Mouse (Mus musculus) lung, postnatal 0 days (tissue): ENCODE results near the gene Napb. TPM values are rescaled to one million over a fixed set of nuclear protein-coding genes. Genes with fewer than 3 reads are reported as not detected.

Source experiments
- ATAC-seq: fragments of 200-750 bp; cut with Nextera tagmentation; 2 replicates; pipeline ENCODE4 v1.8.0; 2017; ENCODE audit warnings: moderate library complexity
- DNase-seq: peaks from one replicate; pipeline ENCODE4 v3.0.0-alpha.2; 2016; ENCODE audit warnings: low spot score
- H3K27ac ChIP-seq: fragments of 300-500 bp; sonication (generic); 2 replicates; pipeline ENCODE4 v1.5.1; 2014; ENCODE audit warnings: antibody characterized with exemption, mild to moderate bottlenecking, low read length, mixed read lengths
- H3K27me3 ChIP-seq: fragments of 300-500 bp; sonication (generic); replicated peaks from 2 replicates; pipeline ENCODE4 v1.6.1; 2014; ENCODE audit warnings: low read length, mixed read lengths; ENCODE audit not compliant: insufficient read depth
- H3K36me3 ChIP-seq: fragments of 300-500 bp; sonication (generic); 2 replicates; pipeline ENCODE4 v1.6.1; 2014; ENCODE audit warnings: low read length, mixed read lengths; ENCODE audit not compliant: insufficient read depth
- H3K4me1 ChIP-seq: fragments of 300-500 bp; sonication (generic); 2 replicates; pipeline ENCODE4 v1.6.1; 2014; ENCODE audit warnings: antibody characterized with exemption, low read depth, low read length, mixed read lengths; ENCODE audit not compliant: insufficient read depth
- H3K4me2 ChIP-seq: fragments of 300-500 bp; sonication (generic); replicated peaks from 2 replicates; pipeline ENCODE4 v1.6.1; 2014; ENCODE audit warnings: low read depth, mild to moderate bottlenecking, low read length, moderate library complexity, mixed read lengths
- H3K4me3 ChIP-seq: fragments of 300-500 bp; sonication (generic); 2 replicates; pipeline ENCODE4 v1.5.1; 2014; ENCODE audit warnings: low read depth, low read length
- H3K9ac ChIP-seq: fragments of 300-500 bp; sonication (generic); replicated peaks from 2 replicates; pipeline ENCODE4 v1.6.1; 2014; ENCODE audit warnings: low read depth, mild to moderate bottlenecking
- H3K9me3 ChIP-seq: fragments of 300-500 bp; sonication (generic); 2 replicates; pipeline ENCODE4 v1.6.1; 2016; ENCODE audit warnings: low read length, mixed read lengths
- CTCF ChIP-seq: IDR thresholded peaks from 2 replicates; pipeline ENCODE4 v1.5.1; 2016; ENCODE audit warnings: antibody characterized with exemption, mild to moderate bottlenecking
- EP300 ChIP-seq: IDR thresholded peaks from 2 replicates; pipeline ENCODE4 v1.6.1; 2016; ENCODE audit warnings: antibody characterized with exemption, mild to moderate bottlenecking, control low read depth
- WGBS: fragments of 180-500 bp; shearing (Covaris S2); extraction: QIAGEN DNeasy Blood & Tissue Kit; methylation state at CpG from one replicate; pipeline ENCODE4 v1.1.7; 2014; 5-methylcytosine and 5-hydroxymethylcytosine counted together
- polyA plus RNA-seq: library from polyadenylated mRNA; unstranded; fragments of >200 nt; fragmentation: Nextera tagmentation; extraction: Ambion mirVana; gene quantifications from 2 replicates; pipeline ENCODE4 v1.2.1, GENCODE M21; 2015

Gene Napb
- polyA plus RNA-seq, 1 experiment from 2014 or later = 1.4 TPM

GRCm38 (mm10) chr2:148719271-148719995 lies 12.8 kb downstream of the Napb start:
- no peaks in the 10 kb centered on the region for H3K27me3 ChIP-seq
- no peak overlapping the region for H3K4me2 ChIP-seq
- H3K27ac ChIP-seq = no peak overlapping the region
- H3K36me3 ChIP-seq = no peaks in the 10 kb centered on the region
- TF ChIP-seq CTCF = no peak
- no peak for TF ChIP-seq EP300
- H3K4me3 ChIP-seq = no peak overlapping the region
- no peak overlapping the region for H3K9ac ChIP-seq
- H3K9me3 ChIP-seq = no peaks in the 10 kb centered on the region
- WGBS = 38% methylated on average over 2 of the region's 2 CpGs
- DNase-seq (no peak), ATAC-seq (no peak)
- H3K4me1 ChIP-seq = no peaks in the 10 kb centered on the region

- ATAC-seq = no peak
- Histone ChIP-seq H3K36me3 (no peaks in the 10 kb centered on the region), H3K4me3 (no peak overlapping the region), H3K27ac (no peak overlapping the region), H3K9ac (no peak overlapping the region), H3K9me3 (no peaks in the 10 kb centered on the region), H3K4me1 (no peaks in the 10 kb centered on the region), H3K27me3 (no peaks in the 10 kb centered on the region), H3K4me2 (no peak overlapping the region)
- TF ChIP-seq EP300 = no peak
- no peak for TF ChIP-seq CTCF
- WGBS = 78% methylated on average over 2 of the region's 2 CpGs
- no peak for DNase-seq
Measured at GRCm38 (mm10) chr2:148717072-148717471, 15.2 kb downstream of the Napb start.

GRCm38 (mm10) chr2:148712326-148712725 lies 19.9 kb downstream of the Napb start:
- Histone ChIP-seq H3K4me1 (no peaks in the 10 kb centered on the region), H3K4me2 (no peak overlapping the region), H3K9me3 (no peaks in the 10 kb centered on the region), H3K27me3 (no peaks in the 10 kb centered on the region), H3K27ac (no peak overlapping the region), H3K9ac (no peak overlapping the region), H3K4me3 (no peak overlapping the region), H3K36me3 (no peaks in the 10 kb centered on the region)
- WGBS = 73% methylated on average over 3 of the region's 3 CpGs
- DNase-seq = no peak
- ATAC-seq = no peak
- TF ChIP-seq EP300 = no peak
- no peak for TF ChIP-seq CTCF

GRCm38 (mm10) chr2:148707202-148707530 lies 25.1 kb downstream of the Napb start:
- no peaks in the 10 kb centered on the region; the same call in 1 of the 2 replicates for H3K36me3 ChIP-seq
- no peaks in the 10 kb centered on the region for H3K4me1 ChIP-seq
- no peak for TF ChIP-seq EP300
- TF ChIP-seq CTCF = no peak
- H3K27me3 ChIP-seq = no peaks in the 10 kb centered on the region
- no peak overlapping the region for H3K4me2 ChIP-seq
- 83% methylated on average over 6 of the region's 6 CpGs for WGBS
- no peaks in the 10 kb centered on the region for H3K9me3 ChIP-seq
- H3K4me3 ChIP-seq = no peak overlapping the region
- no peak overlapping the region for H3K9ac ChIP-seq
- DNase-seq = no peak
- no peak overlapping the region for H3K27ac ChIP-seq
- ATAC-seq = no peak

- no peak overlapping the region for H3K4me3 ChIP-seq
- H3K4me1 ChIP-seq = no peaks in the 10 kb centered on the region
- no peaks in the 10 kb centered on the region; the same call in 1 of the 2 replicates for H3K36me3 ChIP-seq
- ATAC-seq (no peak), DNase-seq (peak; percentile 69)
- no peak overlapping the region for H3K9ac ChIP-seq
- no peaks in the 10 kb centered on the region for H3K9me3 ChIP-seq
- 79% methylated on average over 15 of the region's 15 CpGs for WGBS
- TF ChIP-seq CTCF = peak; percentile 66
- TF ChIP-seq EP300 = no peak
- no peak overlapping the region for H3K27ac ChIP-seq
- H3K4me2 ChIP-seq = no peak overlapping the region
- H3K27me3 ChIP-seq = no peaks in the 10 kb centered on the region
Measured at GRCm38 (mm10) chr2:148706409-148707201, 25.7 kb downstream of the Napb start.

- DNase-seq (no peak), ATAC-seq (no peak)
- Histone ChIP-seq H3K4me1 (no peaks in the 10 kb centered on the region), H3K9me3 (no peaks in the 10 kb centered on the region), H3K36me3 (no peaks in the 10 kb centered on the region; the same call in 1 of the 2 replicates), H3K4me2 (no peak overlapping the region), H3K9ac (no peak overlapping the region), H3K4me3 (no peak overlapping the region), H3K27me3 (no peaks in the 10 kb centered on the region), H3K27ac (no peak overlapping the region)
- TF ChIP-seq EP300 (no peak), CTCF (no peak)
- 77% methylated on average over 5 of the region's 5 CpGs for WGBS
Measured at GRCm38 (mm10) chr2:148698571-148698970, 33.7 kb downstream of the Napb start.
